Mouse (Mus musculus) ES-Bruce4 (cell line): ENCODE measurements around the gene 4921536K21Rik.

Source experiments
- CTCF ChIP-seq: IDR thresholded peaks from one replicate; pipeline ENCODE4 v1.8.1; 2011; ENCODE audit warnings: low read depth, low read length
- POLR2A ChIP-seq: IDR thresholded peaks from one replicate; pipeline ENCODE4 v1.8.1; 2011; ENCODE audit warnings: low read length; ENCODE audit not compliant: insufficient read depth

DNA sequence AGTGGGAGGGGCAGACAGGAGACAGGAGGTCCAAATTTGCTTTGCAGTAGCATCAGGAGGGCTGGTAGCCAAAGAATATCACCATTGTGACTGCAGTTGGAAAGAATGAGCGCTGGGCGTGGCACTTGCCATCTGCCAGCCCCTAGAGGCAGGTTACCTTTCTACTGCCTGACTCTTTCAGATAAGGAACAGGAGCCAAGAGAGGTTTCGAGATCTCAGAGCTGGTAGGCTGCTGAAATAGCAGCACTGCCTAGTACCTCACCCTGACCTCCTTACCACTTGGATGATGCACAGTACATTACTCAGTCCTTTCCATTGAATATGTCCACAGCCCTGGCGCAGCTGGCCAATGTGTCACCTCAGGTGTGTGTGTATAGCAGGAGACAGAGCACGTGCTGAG lies 7.6 kb downstream of the 4921536K21Rik start:
- no peak for TF ChIP-seq POLR2A
- TF ChIP-seq CTCF, result no peak
